Mouse (Mus musculus) 416B (cell line): ENCODE results near the gene Mapt.

Experiments used
- DNase-seq: peaks from one replicate; pipeline ENCODE4 v3.0.0; 2011; ENCODE audit warnings: low read depth

Gene Mapt

DNA sequence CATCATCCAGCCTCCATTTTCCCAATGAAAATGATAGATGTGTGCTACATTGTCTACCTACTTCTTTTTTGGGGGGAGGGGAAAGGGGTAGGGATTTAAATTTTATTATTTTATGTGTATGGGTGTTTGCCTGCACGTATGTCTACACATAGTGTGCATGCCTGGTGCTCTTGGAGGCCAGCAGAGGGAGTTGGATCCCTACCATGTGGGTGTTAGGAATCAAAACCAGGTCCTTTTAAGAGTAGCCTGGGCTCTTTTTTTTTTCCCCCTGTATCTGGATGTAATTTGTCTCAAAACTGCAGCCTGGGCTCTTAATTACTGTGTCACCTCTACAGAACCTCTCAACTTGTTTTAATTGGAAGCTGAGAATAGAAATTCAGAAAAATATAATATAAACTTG is 148.4 kb downstream of the Mapt start:
- peak; percentile 78 for DNase-seq
